Mouse (Mus musculus): ENCODE data around the gene Surf4.

GRCm38 (mm10) chr2:26951346-26951905 lies 17.7 kb upstream of the Surf4 start:
- no peak for TF ChIP-seq MAFK (IDR thresholded peaks at IDR 0.05; ENCODE audit: insufficient read depth, low read depth, low read length)
- TF ChIP-seq ZC3H11A (IDR thresholded peaks at IDR 0.05; ENCODE audit: borderline replicate concordance, low read depth, low read length) = no peak

Data from ES-E14 (cell line).